Mouse (Mus musculus): Measurements from ENCODE around the gene Mapk3. TPM values are rescaled to one million over a fixed set of nuclear protein-coding genes. Genes with fewer than 3 reads are reported as not detected.

Mapk3 gene
- polyA plus RNA-seq, 1 experiment from 2014 or later = 37.1 TPM

Other genes starting within 250 kb of the Mapk3 start
- 177 and 184 TPM in 2 replicates for gene Eif3c, start 193.2 kb upstream of the Mapk3 start, polyA plus RNA-seq (2014; fragmentation: Nextera tagmentation; extraction: Ambion mirVana)
- gene Apobr, start 174.7 kb upstream of the Mapk3 start, polyA plus RNA-seq (2014; fragmentation: Nextera tagmentation; extraction: Ambion mirVana) = 0.52 and 0.72 TPM in 2 replicates
- 24.4 and 26.8 TPM in 2 replicates for gene Cln3, start 173.8 kb upstream of the Mapk3 start, polyA plus RNA-seq (2014; fragmentation: Nextera tagmentation; extraction: Ambion mirVana)
- not detected in 2 replicates for gene Il27, start 164.7 kb upstream of the Mapk3 start, polyA plus RNA-seq (2014; fragmentation: Nextera tagmentation; extraction: Ambion mirVana)
- 3.4 and 4.3 TPM in 2 replicates for gene Nupr1, start 128.7 kb upstream of the Mapk3 start, polyA plus RNA-seq (2014; fragmentation: Nextera tagmentation; extraction: Ambion mirVana)
- 51.2 and 53.7 TPM in 2 replicates for gene Sgf29, start 110.3 kb upstream of the Mapk3 start, polyA plus RNA-seq (2014; fragmentation: Nextera tagmentation; extraction: Ambion mirVana)
- 0.15 and 0.70 TPM in 2 replicates for gene Sult1a1, start 83.2 kb upstream of the Mapk3 start, polyA plus RNA-seq (2014; fragmentation: Nextera tagmentation; extraction: Ambion mirVana)
- gene Bola2, start 64.2 kb upstream of the Mapk3 start, polyA plus RNA-seq (2014; fragmentation: Nextera tagmentation; extraction: Ambion mirVana) = 143 and 147 TPM in 2 replicates
- 10.0 and 10.4 TPM in 2 replicates for gene Slx1b, start 63.8 kb upstream of the Mapk3 start, polyA plus RNA-seq (2014; fragmentation: Nextera tagmentation; extraction: Ambion mirVana)
- 37.5 and 42.5 TPM in 2 replicates for gene Coro1a, start 51.8 kb upstream of the Mapk3 start, polyA plus RNA-seq (2014; fragmentation: Nextera tagmentation; extraction: Ambion mirVana)
- gene Gdpd3, start 6.7 kb downstream of the Mapk3 start, polyA plus RNA-seq (2014; fragmentation: Nextera tagmentation; extraction: Ambion mirVana) = 0.60 and 1.3 TPM in 2 replicates
- gene Ypel3, start 17.4 kb downstream of the Mapk3 start, polyA plus RNA-seq (2014; fragmentation: Nextera tagmentation; extraction: Ambion mirVana) = 89.1 and 109 TPM in 2 replicates
- gene Tbx6, start 21.9 kb downstream of the Mapk3 start, polyA plus RNA-seq (2014; fragmentation: Nextera tagmentation; extraction: Ambion mirVana) = 0.18 and 0.27 TPM in 2 replicates
- 374 and 401 TPM in 2 replicates for gene Ppp4c, start 32.9 kb downstream of the Mapk3 start, polyA plus RNA-seq (2014; fragmentation: Nextera tagmentation; extraction: Ambion mirVana)
- gene Fam57b, start 38.1 kb downstream of the Mapk3 start, polyA plus RNA-seq (2014; fragmentation: Nextera tagmentation; extraction: Ambion mirVana) = 2.4 and 2.5 TPM in 2 replicates
- not detected in 2 replicates for gene 4930451I11Rik, start 72.0 kb downstream of the Mapk3 start, polyA plus RNA-seq (2014; fragmentation: Nextera tagmentation; extraction: Ambion mirVana)
- gene Doc2a, start 87.8 kb downstream of the Mapk3 start, polyA plus RNA-seq (2014; fragmentation: Nextera tagmentation; extraction: Ambion mirVana) = 1.5 and 1.7 TPM in 2 replicates
- gene Hirip3, start 102.4 kb downstream of the Mapk3 start, polyA plus RNA-seq (2014; fragmentation: Nextera tagmentation; extraction: Ambion mirVana) = 18.8 and 23.4 TPM in 2 replicates
- gene Ino80e, start 102.8 kb downstream of the Mapk3 start, polyA plus RNA-seq (2014; fragmentation: Nextera tagmentation; extraction: Ambion mirVana) = 100 and 101 TPM in 2 replicates
- gene Taok2, start 125.1 kb downstream of the Mapk3 start, polyA plus RNA-seq (2014; fragmentation: Nextera tagmentation; extraction: Ambion mirVana) = 21.6 and 23.6 TPM in 2 replicates
- 15.8 and 18.4 TPM in 2 replicates for gene Tmem219, start 163.3 kb downstream of the Mapk3 start, polyA plus RNA-seq (2014; fragmentation: Nextera tagmentation; extraction: Ambion mirVana)
- 15.1 and 18.5 TPM in 2 replicates for gene Kctd13, start 169.3 kb downstream of the Mapk3 start, polyA plus RNA-seq (2014; fragmentation: Nextera tagmentation; extraction: Ambion mirVana)
- gene Asphd1, start 190.0 kb downstream of the Mapk3 start, polyA plus RNA-seq (2014; fragmentation: Nextera tagmentation; extraction: Ambion mirVana) = 0.60 TPM in 2 replicates
- 1.2 and 3.2 TPM in 2 replicates for gene Sez6l2, start 191.0 kb downstream of the Mapk3 start, polyA plus RNA-seq (2014; fragmentation: Nextera tagmentation; extraction: Ambion mirVana)
- 64.3 and 71.6 TPM in 2 replicates for gene Cdipt, start 216.3 kb downstream of the Mapk3 start, polyA plus RNA-seq (2014; fragmentation: Nextera tagmentation; extraction: Ambion mirVana)
- gene Cdiptos, start 216.5 kb downstream of the Mapk3 start, polyA plus RNA-seq (2014; fragmentation: Nextera tagmentation; extraction: Ambion mirVana) = 1.0 and 2.0 TPM in 2 replicates